Mouse (Mus musculus) cerebellum, adult 2 months (tissue): ENCODE results near the gene Usp24. TPM values are rescaled to one million over a fixed set of nuclear protein-coding genes. Genes with fewer than 3 reads are reported as not detected.
"Not testable (repeated sequence)": the region's sequence is repeated elsewhere in the genome, so short reads cannot be mapped to it uniquely, and the experiment has no call there.

Experiments used
- DNase-seq, 2 experiments: peaks; one replicate each; pipeline ENCODE4 v3.0.0; 2021
- H3K27ac ChIP-seq: fragments of 200-500 bp; 2 replicates; pipeline ENCODE4 v1.5.1; 2012; ENCODE audit warnings: low read length, control low read depth, inconsistent platforms; ENCODE audit not compliant: insufficient read depth
- H3K27me3 ChIP-seq: fragments of 200-500 bp; 2 replicates; pipeline ENCODE4 v1.6.1; 2012; ENCODE audit warnings: inconsistent platforms, mild to moderate bottlenecking, low read length, moderate library complexity; ENCODE audit not compliant: control insufficient read depth, insufficient read depth
- H3K4me1 ChIP-seq: fragments of 200-500 bp; 2 replicates; pipeline ENCODE4 v1.6.1; 2011; ENCODE audit warnings: low read length; ENCODE audit not compliant: control insufficient read depth, insufficient read depth
- H3K4me3 ChIP-seq: fragments of 200-500 bp; replicated peaks from 2 replicates; pipeline ENCODE3; 2011; ENCODE audit warnings: mild to moderate bottlenecking, low read depth, low read length, control low read depth; ENCODE audit not compliant: insufficient read depth
- CTCF ChIP-seq: fragments of 200-500 bp; IDR thresholded peaks from 2 replicates; pipeline ENCODE4 v1.5.1; 2011; ENCODE audit warnings: low read depth, mild to moderate bottlenecking, control low read depth, low read length, moderate library complexity, borderline replicate concordance; ENCODE audit not compliant: insufficient read depth
- POLR2A ChIP-seq: fragments of 200-500 bp; IDR thresholded peaks from 2 replicates; pipeline ENCODE4 v1.6.1; 2011; ENCODE audit warnings: low read length, control low read depth, borderline replicate concordance; ENCODE audit not compliant: insufficient read depth
- WGBS: fragments of 180-500 bp; shearing (Covaris S2); methylation state at CpG from one replicate; pipeline ENCODE4 v1.1.7; 2018; 5-methylcytosine and 5-hydroxymethylcytosine counted together
- polyA plus RNA-seq: library from polyadenylated mRNA; depleted of rRNA; stranded (reverse); fragments of >200 nt; gene quantifications from 2 replicates; pipeline ENCODE4 v1.2.3, GENCODE M21; 2012

The Usp24 gene
- polyA plus RNA-seq, 1 experiment = 22.4 TPM

DNA sequence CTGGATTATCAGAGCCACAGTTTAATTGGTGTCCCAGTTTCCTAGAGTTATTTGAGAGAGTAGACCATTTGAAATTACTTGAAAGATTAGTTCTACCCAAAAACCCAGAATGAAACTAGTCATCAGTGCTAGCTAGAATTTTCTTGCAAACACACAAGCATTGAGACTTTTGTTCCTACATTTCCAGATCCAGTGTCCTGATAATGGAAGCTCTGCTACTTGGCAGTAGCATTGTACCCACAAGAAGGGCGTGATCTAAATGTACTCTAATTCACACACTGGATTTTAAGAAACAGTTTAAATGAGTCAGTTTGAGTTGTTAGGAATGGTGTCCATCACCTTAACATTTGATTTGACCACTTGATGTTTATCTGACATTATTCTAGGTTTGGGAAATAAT lies 31.7 kb downstream of the Usp24 start:
- H3K4me1 ChIP-seq = no peaks in the 10 kb centered on the region
- WGBS = 95% methylated on average over 1 of the region's 1 CpGs
- H3K4me3 ChIP-seq = no peak overlapping the region
- H3K27ac ChIP-seq = no peak overlapping the region
- H3K27me3 ChIP-seq = no peaks in the 10 kb centered on the region
- TF ChIP-seq POLR2A = no peak
- TF ChIP-seq CTCF = no peak
- no peak for DNase-seq

GRCm38 (mm10) chr4:106355025-106355424 lies 39.0 kb downstream of the Usp24 start:
- 92% methylated on average over 2 of the region's 2 CpGs for WGBS
- not testable (repeated sequence) for H3K4me3 ChIP-seq, H3K27ac ChIP-seq, H3K27me3 ChIP-seq, H3K4me1 ChIP-seq, DNase-seq

DNA sequence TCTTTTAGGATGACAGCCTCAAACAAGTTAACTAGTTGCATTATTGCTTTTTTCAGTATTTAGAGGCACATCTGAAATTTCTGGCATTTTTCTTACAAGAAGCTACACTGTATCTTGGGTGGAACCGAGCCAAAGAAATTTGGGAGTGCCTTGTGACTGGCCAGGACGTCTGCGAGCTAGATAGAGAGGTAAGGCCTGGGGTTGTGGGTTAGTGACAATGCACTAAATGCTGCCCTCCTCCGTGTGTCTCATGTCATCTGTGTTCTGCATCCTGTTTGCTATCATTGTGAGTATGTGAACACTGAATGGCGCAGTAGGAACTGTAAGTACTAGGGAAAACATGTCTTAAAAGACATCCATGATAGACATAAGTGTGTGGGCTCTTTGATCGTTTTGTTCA lies 54.0 kb downstream of the Usp24 start:
- no peak for TF ChIP-seq CTCF
- no peak for TF ChIP-seq POLR2A
- 71% methylated on average over 6 of the region's 6 CpGs for WGBS
- Histone ChIP-seq H3K27ac (no peak overlapping the region), H3K4me3 (no peak overlapping the region), H3K27me3 (no peaks in the 10 kb centered on the region), H3K4me1 (no peaks in the 10 kb centered on the region)
- DNase-seq = no peak

GRCm38 (mm10) chr4:106375857-106376256 lies 59.8 kb downstream of the Usp24 start:
- no peak for TF ChIP-seq POLR2A
- peak; percentile 77 for TF ChIP-seq CTCF
- 18% methylated on average over 1 of the region's 1 CpGs for WGBS
- Histone ChIP-seq H3K4me1 (no peaks in the 10 kb centered on the region), H3K27me3 (no peaks in the 10 kb centered on the region), H3K27ac (no peak overlapping the region), H3K4me3 (no peak overlapping the region)
- DNase-seq = peak; percentile 73 to 79

- Histone ChIP-seq H3K4me1 (no peaks in the 10 kb centered on the region), H3K27ac (no peak overlapping the region), H3K4me3 (no peak overlapping the region), H3K27me3 (no peaks in the 10 kb centered on the region)
- DNase-seq = no peak
- 46% methylated on average over 14 of the region's 14 CpGs for WGBS
- TF ChIP-seq CTCF (no peak), POLR2A (no peak)
These were observed 63.0 kb downstream of the Usp24 start for GRCm38 (mm10) chr4:106378839-106379572.

DNA sequence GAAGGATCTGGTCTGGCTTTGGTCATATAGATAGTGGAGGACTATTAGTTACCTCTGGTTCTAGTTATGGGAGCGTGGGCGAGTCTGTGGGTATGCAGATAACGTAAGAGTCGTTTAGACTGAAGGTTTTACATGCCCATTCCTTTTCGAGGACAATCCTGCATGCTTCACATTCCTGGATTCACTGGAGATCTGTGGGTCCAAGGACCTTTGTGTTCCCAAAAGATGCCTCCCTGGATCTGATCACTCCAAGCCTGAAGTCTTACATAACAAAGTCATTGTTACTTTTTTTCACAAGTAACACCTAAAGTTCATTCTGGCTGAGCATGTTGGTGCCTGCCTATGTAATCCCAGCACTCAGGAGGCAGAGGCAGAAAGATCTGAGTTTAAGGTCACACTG lies 65.1 kb downstream of the Usp24 start:
- no peak overlapping the region for H3K27ac ChIP-seq
- 89% methylated on average over 5 of the region's 5 CpGs for WGBS
- no peaks in the 10 kb centered on the region for H3K27me3 ChIP-seq
- H3K4me1 ChIP-seq = no peaks in the 10 kb centered on the region
- DNase-seq = no peak
- H3K4me3 ChIP-seq = no peak overlapping the region
- TF ChIP-seq POLR2A (no peak), CTCF (no peak)

GRCm38 (mm10) chr4:106389908-106390307 lies 73.9 kb downstream of the Usp24 start:
- Histone ChIP-seq H3K27me3 (no peaks in the 10 kb centered on the region), H3K4me3 (no peak overlapping the region), H3K27ac (no peak overlapping the region), H3K4me1 (no peaks in the 10 kb centered on the region)
- DNase-seq = no peak
- TF ChIP-seq CTCF (no peak), POLR2A (no peak)
- 64% methylated on average over 3 of the region's 3 CpGs for WGBS

GRCm38 (mm10) chr4:106409621-106410020 lies 93.6 kb downstream of the Usp24 start:
- TF ChIP-seq POLR2A (no peak), CTCF (no peak)
- Histone ChIP-seq H3K4me3 (no peak overlapping the region), H3K27me3 (no peaks in the 10 kb centered on the region), H3K27ac (no peak overlapping the region), H3K4me1 (no peaks in the 10 kb centered on the region)
- DNase-seq = no peak
- WGBS = 57% methylated on average over 14 of the region's 14 CpGs

GRCm38 (mm10) chr4:106419256-106419655 lies 103.2 kb downstream of the Usp24 start:
- Histone ChIP-seq H3K4me3 (no peak overlapping the region), H3K27ac (no peak overlapping the region), H3K4me1 (no peaks in the 10 kb centered on the region), H3K27me3 (no peaks in the 10 kb centered on the region; the same call in 1 of the 2 replicates)
- no peak for TF ChIP-seq POLR2A
- TF ChIP-seq CTCF = no peak
- DNase-seq = no peak
- WGBS = 87% methylated on average over 3 of the region's 3 CpGs
